Mouse (Mus musculus) liver, embryonic 14.5 days (tissue): Measurements from ENCODE around the gene Rbpms2. TPM values are rescaled to one million over a fixed set of nuclear protein-coding genes. Genes with fewer than 3 reads are reported as not detected.

Experiments used
- ATAC-seq: fragments of 200-750 bp; cut with Nextera tagmentation; 2 replicates; pipeline ENCODE4 v1.8.0; 2017; ENCODE audit warnings: moderate number of reproducible peaks, mild to moderate bottlenecking, moderate library complexity; ENCODE audit not compliant: insufficient read depth
- DNase-seq, 3 experiments: peaks; one replicate each; pipeline ENCODE4 v3.0.0-alpha.2; 2012 to 2013; ENCODE audit warnings: low read depth in 3 of 3, low spot score in 3 of 3
- H3K27ac ChIP-seq: fragments of 300-500 bp; sonication (generic); 2 replicates; pipeline ENCODE4 v1.5.1; 2014; ENCODE audit warnings: moderate library complexity, mild to moderate bottlenecking, control low read depth, inconsistent platforms
- H3K27me3 ChIP-seq: fragments of 300-500 bp; sonication (generic); 2 replicates; pipeline ENCODE4 v1.6.1; 2014; ENCODE audit warnings: mild to moderate bottlenecking, low read length, moderate library complexity; ENCODE audit not compliant: control insufficient read depth, insufficient read depth
- H3K36me3 ChIP-seq: fragments of 300-500 bp; sonication (generic); replicated peaks from 2 replicates; pipeline ENCODE4 v1.6.1; 2014; ENCODE audit warnings: low read depth; ENCODE audit not compliant: control insufficient read depth, insufficient read depth
- H3K4me1 ChIP-seq, 2 experiments: fragments of 200-500 bp in 1 of 2; fragments of 300-500 bp in 1 of 2; sonication (generic) in 1 of 2; replicated peaks; 2 replicates each; pipeline ENCODE4 v1.6.1; 2012 to 2014; ENCODE audit warnings: antibody characterized with exemption in 1 of 2, inconsistent platforms in 1 of 2, low read length in 1 of 2; ENCODE audit not compliant: control insufficient read depth in 2 of 2, insufficient read depth in 2 of 2
- H3K4me2 ChIP-seq: fragments of 300-500 bp; sonication (generic); 2 replicates; pipeline ENCODE4 v1.6.1; 2014; ENCODE audit warnings: low read depth, mild to moderate bottlenecking, control low read depth, moderate library complexity
- H3K4me3 ChIP-seq, 2 experiments: fragments of 200-500 bp in 1 of 2; fragments of 300-500 bp in 1 of 2; sonication (generic) in 1 of 2; 2 replicates each; pipeline ENCODE4 v1.5.1; 2012 to 2014; ENCODE audit warnings: low read depth in 2 of 2, low read length in 2 of 2, mild to moderate bottlenecking in 2 of 2, control low read depth in 1 of 2, inconsistent platforms in 1 of 2, moderate library complexity in 1 of 2; ENCODE audit not compliant: insufficient read depth in 1 of 2
- H3K9ac ChIP-seq: fragments of 300-500 bp; sonication (generic); replicated peaks from 2 replicates; pipeline ENCODE4 v1.6.1; 2014; ENCODE audit warnings: mild to moderate bottlenecking, control low read depth, moderate library complexity
- H3K9me3 ChIP-seq: fragments of 300-500 bp; sonication (generic); 2 replicates; pipeline ENCODE4 v1.6.1; 2016; ENCODE audit warnings: low read length, mixed read lengths; ENCODE audit not compliant: control insufficient read depth
- CTCF ChIP-seq: IDR thresholded peaks from 2 replicates; pipeline ENCODE4 v1.5.1; 2016; ENCODE audit warnings: antibody characterized with exemption, low read depth, control low read depth
- EP300 ChIP-seq: IDR thresholded peaks from 2 replicates; pipeline ENCODE4 v1.6.1; 2016; ENCODE audit warnings: antibody characterized with exemption, low read depth
- WGBS: fragments of 180-500 bp; shearing (Covaris S2); extraction: QIAGEN DNeasy Blood & Tissue Kit; methylation state at CpG from one replicate; pipeline ENCODE4 v1.1.7; 2014; ENCODE audit not compliant: insufficient replicate concordance; 5-methylcytosine and 5-hydroxymethylcytosine counted together
- polyA plus RNA-seq, 2 experiments: library from polyadenylated mRNA; depleted of rRNA in 1 of 2; stranded (reverse) in 1 of 2; unstranded in 1 of 2; fragments of >200 nt; fragmentation: Nextera tagmentation in 1 of 2; extraction: Ambion mirVana in 1 of 2; gene quantifications; 2 replicates each; pipeline versions ENCODE4 v1.2.1 to v1.2.3; 2012 to 2014

Rbpms2 gene
- polyA plus RNA-seq (2012; rRNA removed) (8.9 and 11.6 TPM in 2 replicates), polyA plus RNA-seq (2014; fragmentation: Nextera tagmentation; extraction: Ambion mirVana) (11.9 and 13.9 TPM in 2 replicates)

- WGBS, result 2% methylated on average over 36 of the region's 40 CpGs
- TF ChIP-seq CTCF (no peak), EP300 (no peak)
- Histone ChIP-seq H3K9me3 (no peaks in the 10 kb centered on the region), H3K4me3 (peak within 1 kb of the TSS; percentile 53 to 61), H3K27ac (no peak within 1 kb of the TSS), H3K4me1 (peaks cover 0 to 2% of the 10 kb centered on the region in 2 experiments; a peak in 1 of 4 replicates), H3K27me3 (peaks cover 68% of the 10 kb centered on the region), H3K4me2 (peak within 1 kb of the TSS; percentile 70), H3K9ac (no peak within 1 kb of the TSS), H3K36me3 (no peaks in the 10 kb centered on the region)
- ATAC-seq (no peak), DNase-seq (no peak)
Observed at GRCm38 (mm10) chr9:65629025-65629766, at the start of gene Rbpms2. Rbpms2 (plus strand) TSS chr9:65629648.

DNA sequence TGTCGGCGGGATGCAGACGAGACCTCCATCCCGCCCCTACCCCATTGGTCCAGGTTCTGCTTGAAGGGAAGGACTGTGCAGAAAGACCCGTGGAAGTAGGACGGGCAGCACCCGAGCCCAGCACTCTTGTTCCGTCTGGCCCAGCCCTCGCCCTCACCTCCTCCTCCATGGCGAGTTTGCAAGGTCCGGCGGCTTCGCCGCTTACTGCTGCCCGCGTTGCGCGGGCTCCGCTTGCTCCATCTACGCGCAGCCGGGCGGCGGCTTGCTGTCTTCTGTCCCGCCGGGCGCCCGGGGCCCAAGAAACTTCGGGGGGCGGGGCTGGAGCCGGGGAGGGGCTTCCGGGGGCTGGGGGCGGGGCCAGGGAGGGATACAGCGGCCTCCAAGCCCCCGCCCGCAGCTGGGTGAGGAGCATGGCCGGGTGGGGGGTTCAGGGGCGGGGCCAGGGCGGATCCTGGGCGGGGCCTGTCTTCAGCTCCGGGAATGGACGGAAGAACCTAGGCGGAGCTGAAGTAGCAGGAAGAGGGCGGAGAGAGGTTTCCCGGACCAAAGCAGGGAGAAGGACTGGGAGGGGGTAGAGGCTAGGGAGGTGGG, 49.6 kb upstream of the Rbpms2 start, which contains the start of gene Plekho2:
Plekho2 (minus strand) TSS at position 260 of the 591 bp plus-strand sequence.
- peak; percentile 88 to 90 (median 90) for DNase-seq
- peak within 1 kb of the TSS; percentile 67 to 86 for H3K4me3 ChIP-seq
- H3K4me2 ChIP-seq, result peak within 1 kb of the TSS; percentile 97
- peaks cover 39 to 46% of the 10 kb centered on the region in 2 experiments for H3K4me1 ChIP-seq
- no peaks in the 10 kb centered on the region for H3K9me3 ChIP-seq
- H3K27ac ChIP-seq, result peak within 1 kb of the TSS; percentile 91
- peaks cover 12% of the 10 kb centered on the region for H3K36me3 ChIP-seq
- 0 out of 2 replicates have a peak, but pooled peaks have one; percentile 10 for TF ChIP-seq CTCF
- TF ChIP-seq EP300, result no peak
- under 1% methylated on average over 44 of the region's 45 CpGs for WGBS
- peak within 1 kb of the TSS; percentile 74 for H3K9ac ChIP-seq
- ATAC-seq, result peak; percentile 76
- H3K27me3 ChIP-seq, result no peaks in the 10 kb centered on the region

GRCm38 (mm10) chr9:65580401-65581256, 48.8 kb upstream of the Rbpms2 start:
- DNase-seq (peak; percentile 88 to 95 (median 90)), ATAC-seq (peak; percentile 58)
- peak overlapping the region; percentile 97 for H3K4me2 ChIP-seq
- peak overlapping the region; percentile 67 to 78 for H3K4me3 ChIP-seq
- H3K36me3 ChIP-seq, result peaks cover 12% of the 10 kb centered on the region
- H3K27ac ChIP-seq, result peak overlapping the region; percentile 91
- TF ChIP-seq CTCF, result peak; percentile 100
- TF ChIP-seq EP300, result peak; percentile 72
- WGBS, result 3% methylated on average over 21 of the region's 29 CpGs
- H3K9me3 ChIP-seq, result no peaks in the 10 kb centered on the region
- peak overlapping the region; percentile 59 for H3K9ac ChIP-seq
- peaks cover 31 to 39% of the 10 kb centered on the region in 2 experiments for H3K4me1 ChIP-seq
- H3K27me3 ChIP-seq, result no peaks in the 10 kb centered on the region

GRCm38 (mm10) chr9:65583045-65583444, 46.4 kb upstream of the Rbpms2 start:
- Histone ChIP-seq H3K36me3 (no peaks in the 10 kb centered on the region), H3K4me3 (no peak overlapping the region), H3K27me3 (no peaks in the 10 kb centered on the region), H3K4me1 (peaks cover 16 to 19% of the 10 kb centered on the region in 2 experiments), H3K4me2 (no peak overlapping the region; the same call in 1 of the 2 replicates), H3K9ac (no peak overlapping the region), H3K9me3 (no peaks in the 10 kb centered on the region), H3K27ac (no peak overlapping the region)
- no peak for ATAC-seq
- peak; percentile 62 to 66 (median 65) for DNase-seq
- TF ChIP-seq CTCF (no peak), EP300 (no peak)
- WGBS, result 5% methylated on average over 8 of the region's 8 CpGs
